Mouse (Mus musculus) kidney, embryonic 14.5 days (tissue): ENCODE measurements around the gene Alg1. TPM values are rescaled to one million over a fixed set of nuclear protein-coding genes. Genes with fewer than 3 reads are reported as not detected.

Source experiments
- ATAC-seq: fragments of 200-750 bp; cut with Nextera tagmentation; 2 replicates; pipeline ENCODE4 v1.8.0; 2017; ENCODE audit warnings: moderate number of reproducible peaks, mild to moderate bottlenecking, moderate TSS enrichment, moderate library complexity; ENCODE audit not compliant: low FRiP score, low TSS enrichment
- H3K27ac ChIP-seq: fragments of 300-500 bp; sonication (generic); 2 replicates; pipeline ENCODE4 v1.5.1; 2014; ENCODE audit warnings: low read depth, mild to moderate bottlenecking, low read length, moderate library complexity, mixed read lengths
- H3K27me3 ChIP-seq: fragments of 300-500 bp; sonication (generic); 2 replicates; pipeline ENCODE4 v1.6.1; 2014; ENCODE audit warnings: mild to moderate bottlenecking, low read length; ENCODE audit not compliant: control insufficient read depth, insufficient read depth
- H3K36me3 ChIP-seq: fragments of 300-500 bp; sonication (generic); 2 replicates; pipeline ENCODE4 v1.6.1; 2014; ENCODE audit warnings: low read length, mixed read lengths; ENCODE audit not compliant: control insufficient read depth, insufficient read depth
- H3K4me1 ChIP-seq: fragments of 300-500 bp; sonication (generic); 2 replicates; pipeline ENCODE4 v1.6.1; 2014; ENCODE audit warnings: low read length, mixed read lengths; ENCODE audit not compliant: control insufficient read depth, insufficient read depth
- H3K4me2 ChIP-seq: fragments of 300-500 bp; sonication (generic); replicated peaks from 2 replicates; pipeline ENCODE4 v1.6.1; 2014; ENCODE audit warnings: low read depth, mild to moderate bottlenecking, low read length
- H3K4me3 ChIP-seq: fragments of 300-500 bp; sonication (generic); 2 replicates; pipeline ENCODE4 v1.5.1; 2014; ENCODE audit warnings: mild to moderate bottlenecking, low read length
- H3K9ac ChIP-seq: fragments of 300-500 bp; sonication (generic); 2 replicates; pipeline ENCODE4 v1.6.1; 2014; ENCODE audit warnings: low read depth, mild to moderate bottlenecking, low read length, moderate library complexity
- H3K9me3 ChIP-seq: fragments of 300-500 bp; sonication (generic); 2 replicates; pipeline ENCODE4 v1.6.1; 2016; ENCODE audit warnings: low read length; ENCODE audit not compliant: control insufficient read depth
- WGBS: fragments of 180-500 bp; shearing (Covaris S2); extraction: QIAGEN DNeasy Blood & Tissue Kit; methylation state at CpG from one replicate; pipeline ENCODE4 v1.1.7; 2014; 5-methylcytosine and 5-hydroxymethylcytosine counted together
- polyA plus RNA-seq: library from polyadenylated mRNA; unstranded; fragments of >200 nt; fragmentation: Nextera tagmentation; extraction: Ambion mirVana; gene quantifications from 2 replicates; pipeline ENCODE4 v1.2.1, GENCODE M21; 2014

Alg1 gene
- polyA plus RNA-seq, result 27.7 and 28.0 TPM in 2 replicates

GRCm38 (mm10) chr16:5233418-5234313 is at the start of gene Alg1:
Alg1 (plus strand) TSS chr16:5233621.
- H3K4me1 ChIP-seq, result no peaks in the 10 kb centered on the region
- 0 out of 2 replicates have a peak, but pooled peaks cover 5% of the 10 kb centered on the region for H3K36me3 ChIP-seq
- H3K4me3 ChIP-seq, result peak within 1 kb of the TSS; percentile 79
- no peaks in the 10 kb centered on the region for H3K9me3 ChIP-seq
- H3K9ac ChIP-seq, result peak within 1 kb of the TSS; percentile 67
- H3K27ac ChIP-seq, result peak within 1 kb of the TSS; percentile 7; the same call in 1 of the 2 replicates
- 2% methylated on average over 47 of the region's 47 CpGs for WGBS
- ATAC-seq, result peak; percentile 97
- H3K27me3 ChIP-seq, result no peaks in the 10 kb centered on the region
- H3K4me2 ChIP-seq, result peak within 1 kb of the TSS; percentile 78

- no peaks in the 10 kb centered on the region for H3K9me3 ChIP-seq
- H3K36me3 ChIP-seq, result no peaks in the 10 kb centered on the region
- H3K27ac ChIP-seq, result no peak overlapping the region
- no peak overlapping the region for H3K4me3 ChIP-seq
- H3K4me1 ChIP-seq, result no peaks in the 10 kb centered on the region
- ATAC-seq, result no peak
- H3K27me3 ChIP-seq, result no peaks in the 10 kb centered on the region
- no peak overlapping the region for H3K4me2 ChIP-seq
- no peak overlapping the region for H3K9ac ChIP-seq
- 55% methylated on average over 8 of the region's 8 CpGs for WGBS
Observed at GRCm38 (mm10) chr16:5184101-5184500, 49.3 kb upstream of the Alg1 start.

DNA sequence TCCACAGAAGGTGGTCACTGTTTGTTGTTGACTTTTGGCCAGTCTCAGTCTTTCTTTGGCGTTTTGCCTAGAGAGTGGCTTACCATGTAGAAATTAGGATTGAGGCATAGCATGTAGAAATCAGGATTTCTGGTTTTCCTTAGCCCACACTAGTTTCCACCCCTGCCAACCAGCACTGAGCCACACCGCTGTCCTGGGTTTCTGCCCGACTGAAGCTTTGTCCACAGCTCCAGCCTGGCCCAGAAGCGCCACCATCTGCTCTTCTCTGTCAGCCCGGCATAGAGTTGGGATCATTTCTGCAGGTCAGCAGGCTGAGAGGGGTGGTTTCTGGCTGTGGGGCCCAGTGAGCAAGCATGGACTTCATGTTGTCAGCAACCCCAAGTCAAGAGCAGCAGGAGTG is 48.5 kb upstream of the Alg1 start:
- H3K4me3 ChIP-seq, result no peak overlapping the region
- H3K4me2 ChIP-seq, result no peak overlapping the region
- no peaks in the 10 kb centered on the region for H3K27me3 ChIP-seq
- H3K36me3 ChIP-seq, result no peaks in the 10 kb centered on the region
- no peak overlapping the region for H3K9ac ChIP-seq
- WGBS, result 85% methylated on average over 5 of the region's 5 CpGs
- H3K4me1 ChIP-seq, result no peaks in the 10 kb centered on the region
- no peaks in the 10 kb centered on the region for H3K9me3 ChIP-seq
- ATAC-seq, result no peak
- H3K27ac ChIP-seq, result no peak overlapping the region

GRCm38 (mm10) chr16:5185691-5186090 is 47.7 kb upstream of the Alg1 start:
- Histone ChIP-seq H3K4me1 (no peaks in the 10 kb centered on the region), H3K27me3 (no peaks in the 10 kb centered on the region), H3K4me3 (no peak overlapping the region), H3K4me2 (no peak overlapping the region), H3K9ac (no peak overlapping the region), H3K9me3 (no peaks in the 10 kb centered on the region), H3K27ac (no peak overlapping the region), H3K36me3 (no peaks in the 10 kb centered on the region)
- no peak for ATAC-seq
- WGBS, result 35% methylated on average over 7 of the region's 7 CpGs

- Histone ChIP-seq H3K27me3 (no peaks in the 10 kb centered on the region), H3K9ac (no peak overlapping the region), H3K27ac (no peak overlapping the region), H3K4me1 (no peaks in the 10 kb centered on the region), H3K4me2 (no peak overlapping the region), H3K9me3 (no peaks in the 10 kb centered on the region), H3K4me3 (no peak overlapping the region), H3K36me3 (no peaks in the 10 kb centered on the region)
- 77% methylated on average over 7 of the region's 7 CpGs for WGBS
- no peak for ATAC-seq
Observed at GRCm38 (mm10) chr16:5186234-5186633, 47.2 kb upstream of the Alg1 start.

GRCm38 (mm10) chr16:5195080-5195479 is 38.3 kb upstream of the Alg1 start:
- H3K9me3 ChIP-seq, result no peaks in the 10 kb centered on the region
- no peak overlapping the region for H3K4me3 ChIP-seq
- ATAC-seq, result no peak
- WGBS, result 33% methylated on average over 6 of the region's 6 CpGs
- no peak overlapping the region for H3K27ac ChIP-seq
- H3K4me1 ChIP-seq, result no peaks in the 10 kb centered on the region
- no peaks in the 10 kb centered on the region for H3K27me3 ChIP-seq
- peaks cover 7% of the 10 kb centered on the region; the same call in 1 of the 2 replicates for H3K36me3 ChIP-seq
- no peak overlapping the region for H3K9ac ChIP-seq
- no peak overlapping the region for H3K4me2 ChIP-seq

- Histone ChIP-seq H3K4me2 (peak overlapping the region; percentile 98), H3K9ac (0 out of 2 replicates have a peak overlapping the region, but pooled peaks have one; percentile 69), H3K4me3 (peak overlapping the region; percentile 91), H3K27ac (no peak overlapping the region), H3K9me3 (no peaks in the 10 kb centered on the region), H3K27me3 (peaks cover 5% of the 10 kb centered on the region; the same call in 1 of the 2 replicates), H3K36me3 (peaks cover 8% of the 10 kb centered on the region; the same call in 1 of the 2 replicates), H3K4me1 (0 out of 2 replicates have a peak, but pooled peaks cover 3% of the 10 kb centered on the region)
- 19% methylated on average over 4 of the region's 4 CpGs for WGBS
- no peak for ATAC-seq
Observed at GRCm38 (mm10) chr16:5202681-5203080, 30.7 kb upstream of the Alg1 start.

DNA sequence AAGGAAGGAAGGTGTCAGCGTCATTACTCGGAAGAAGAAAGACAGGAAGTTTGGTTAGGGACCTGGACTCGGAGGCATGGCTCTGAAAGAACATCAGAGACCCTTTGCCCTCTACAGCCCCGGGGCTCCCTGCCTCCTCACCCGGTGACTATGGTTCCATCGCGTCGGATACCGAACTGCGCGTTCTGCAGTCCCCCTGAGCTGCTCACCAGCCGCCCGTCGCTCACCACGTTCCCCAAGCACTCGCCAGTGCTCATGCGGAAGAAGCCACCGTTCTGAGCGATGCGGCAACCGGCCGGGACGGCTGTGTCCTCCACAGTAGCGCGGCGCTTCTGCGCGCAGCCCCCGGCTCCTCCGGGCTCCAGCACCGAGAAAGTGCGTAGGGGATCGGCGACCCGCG is 30.2 kb upstream of the Alg1 start:
- WGBS, result 1% methylated on average over 36 of the region's 36 CpGs
- Histone ChIP-seq H3K4me2 (peak overlapping the region; percentile 98), H3K27me3 (peaks cover 5% of the 10 kb centered on the region; the same call in 1 of the 2 replicates), H3K9ac (peak overlapping the region; percentile 69), H3K27ac (no peak overlapping the region), H3K4me3 (peak overlapping the region; percentile 91), H3K4me1 (0 out of 2 replicates have a peak, but pooled peaks cover 3% of the 10 kb centered on the region), H3K36me3 (peaks cover 8% of the 10 kb centered on the region; the same call in 1 of the 2 replicates), H3K9me3 (no peaks in the 10 kb centered on the region)
- peak; percentile 29; the same call in 1 of the 2 replicates for ATAC-seq
